Mouse (Mus musculus) spleen, adult 2 months (tissue): ENCODE results near the gene Calhm4.

Experiments
- CTCF ChIP-seq: fragments of 200-500 bp; IDR thresholded peaks from 2 replicates; pipeline ENCODE4 v1.5.1; 2011; ENCODE audit warnings: mild to moderate bottlenecking, inconsistent platforms; ENCODE audit not compliant: insufficient read depth, insufficient read length, insufficient replicate concordance; ENCODE audit errors: extremely low read depth
- POLR2A ChIP-seq: fragments of 200-500 bp; IDR thresholded peaks from 2 replicates; pipeline ENCODE4 v1.6.1; 2011; ENCODE audit warnings: low read depth, low read length, inconsistent platforms

- no peak for TF ChIP-seq POLR2A
- no peak for TF ChIP-seq CTCF
These were observed 30.6 kb upstream of the Calhm4 start for GRCm38 (mm10) chr10:34074522-34075200.
